Mouse (Mus musculus) liver, postnatal 0 days (tissue): ENCODE results near the gene Nsmce1. TPM values are rescaled to one million over a fixed set of nuclear protein-coding genes. Genes with fewer than 3 reads are reported as not detected.

Experiments
- ATAC-seq: fragments of 200-750 bp; cut with Nextera tagmentation; 2 replicates; pipeline ENCODE4 v1.8.0; 2017; ENCODE audit warnings: mild to moderate bottlenecking, moderate library complexity
- DNase-seq: peaks from one replicate; pipeline ENCODE4 v3.0.0-alpha.2; 2016
- H3K27ac ChIP-seq: fragments of 300-500 bp; sonication (generic); 2 replicates; pipeline ENCODE4 v1.5.1; 2014; ENCODE audit warnings: antibody characterized with exemption, moderate library complexity, mild to moderate bottlenecking, low read depth
- H3K27me3 ChIP-seq: fragments of 300-500 bp; sonication (generic); 2 replicates; pipeline ENCODE4 v1.6.1; 2014; ENCODE audit warnings: low read length, control low read depth, mixed read lengths; ENCODE audit not compliant: insufficient read depth
- H3K36me3 ChIP-seq: fragments of 300-500 bp; sonication (generic); replicated peaks from 2 replicates; pipeline ENCODE4 v1.6.1; 2014; ENCODE audit warnings: mild to moderate bottlenecking, control low read depth, low read length, moderate library complexity, mixed read lengths; ENCODE audit not compliant: insufficient read depth
- H3K4me1 ChIP-seq: fragments of 300-500 bp; sonication (generic); 2 replicates; pipeline ENCODE4 v1.6.1; 2014; ENCODE audit warnings: antibody characterized with exemption, mild to moderate bottlenecking, control low read depth; ENCODE audit not compliant: insufficient read depth
- H3K4me2 ChIP-seq: fragments of 300-500 bp; sonication (generic); 2 replicates; pipeline ENCODE4 v1.6.1; 2014; ENCODE audit warnings: low read depth, mild to moderate bottlenecking, low read length, moderate library complexity, mixed read lengths
- H3K4me3 ChIP-seq: fragments of 300-500 bp; sonication (generic); 2 replicates; pipeline ENCODE4 v1.5.1; 2014; ENCODE audit warnings: low read depth, low read length
- H3K9ac ChIP-seq: fragments of 300-500 bp; sonication (generic); replicated peaks from 2 replicates; pipeline ENCODE4 v1.6.1; 2014; ENCODE audit warnings: mild to moderate bottlenecking, moderate library complexity
- H3K9me3 ChIP-seq: fragments of 300-500 bp; sonication (generic); 2 replicates; pipeline ENCODE4 v1.6.1; 2016; ENCODE audit warnings: mild to moderate bottlenecking, control low read depth, low read length, mixed read lengths
- CTCF ChIP-seq: sonication (generic); IDR thresholded peaks from 2 replicates; pipeline ENCODE4 v1.5.1; 2016; ENCODE audit warnings: antibody characterized with exemption, low read depth
- EP300 ChIP-seq: IDR thresholded peaks from 2 replicates; pipeline ENCODE4 v1.6.1; 2016; ENCODE audit warnings: antibody characterized with exemption, low read depth, mild to moderate bottlenecking
- WGBS: fragments of 180-500 bp; shearing (Covaris S2); extraction: QIAGEN DNeasy Blood & Tissue Kit; methylation state at CpG from one replicate; pipeline ENCODE4 v1.1.7; 2014; ENCODE audit not compliant: insufficient replicate concordance; 5-methylcytosine and 5-hydroxymethylcytosine counted together
- polyA plus RNA-seq: library from polyadenylated mRNA; unstranded; fragments of >200 nt; fragmentation: Nextera tagmentation; extraction: Ambion mirVana; gene quantifications from 2 replicates; pipeline ENCODE4 v1.2.1, GENCODE M21; 2015

Gene Nsmce1
- polyA plus RNA-seq, 1 experiment from 2014 or later: 49.2 TPM

- H3K27me3 ChIP-seq: no peaks in the 10 kb centered on the region
- H3K9ac ChIP-seq: no peak overlapping the region
- H3K4me2 ChIP-seq: no peak overlapping the region
- WGBS: 75% methylated on average over 2 of the region's 2 CpGs
- no peak for TF ChIP-seq CTCF
- TF ChIP-seq EP300: no peak
- H3K36me3 ChIP-seq: no peaks in the 10 kb centered on the region
- no peak overlapping the region for H3K4me3 ChIP-seq
- DNase-seq (no peak), ATAC-seq (no peak)
- peaks cover 14% of the 10 kb centered on the region for H3K4me1 ChIP-seq
- H3K9me3 ChIP-seq: no peaks in the 10 kb centered on the region
- no peak overlapping the region for H3K27ac ChIP-seq
Observed at GRCm38 (mm10) chr7:125507279-125507678, 15.9 kb upstream of the Nsmce1 start.

DNA sequence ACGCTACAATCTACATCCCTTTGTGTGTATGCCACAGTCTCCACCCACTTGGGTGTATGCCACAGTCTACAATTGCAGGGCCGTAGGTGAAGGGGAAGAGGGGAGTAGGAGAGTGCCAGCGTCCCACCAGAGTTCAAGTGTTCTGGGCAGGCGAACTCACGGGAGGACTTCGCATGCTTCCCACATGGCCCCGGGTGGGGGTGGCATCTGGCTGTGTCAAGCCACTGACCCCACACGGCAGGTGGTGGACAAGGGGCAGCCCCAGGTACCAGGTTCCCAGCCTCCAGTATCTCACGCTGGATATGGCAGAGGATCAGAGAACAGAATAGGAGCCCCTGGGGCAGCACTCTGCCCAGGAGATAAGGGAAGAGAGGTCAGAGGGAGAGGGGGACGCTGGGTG lies 14.2 kb upstream of the Nsmce1 start:
- Histone ChIP-seq H3K27me3 (no peaks in the 10 kb centered on the region), H3K4me2 (no peak overlapping the region), H3K36me3 (no peaks in the 10 kb centered on the region), H3K4me1 (0 out of 2 replicates have a peak, but pooled peaks cover 6% of the 10 kb centered on the region), H3K9me3 (no peaks in the 10 kb centered on the region), H3K9ac (no peak overlapping the region), H3K4me3 (no peak overlapping the region), H3K27ac (no peak overlapping the region)
- TF ChIP-seq CTCF: no peak
- no peak for TF ChIP-seq EP300
- ATAC-seq: no peak
- no peak for DNase-seq
- WGBS: 79% methylated on average over 10 of the region's 10 CpGs

GRCm38 (mm10) chr7:125504618-125505017 lies 13.2 kb upstream of the Nsmce1 start:
- H3K36me3 ChIP-seq: no peaks in the 10 kb centered on the region
- H3K4me2 ChIP-seq: no peak overlapping the region
- no peaks in the 10 kb centered on the region for H3K27me3 ChIP-seq
- H3K9ac ChIP-seq: no peak overlapping the region
- H3K27ac ChIP-seq: no peak overlapping the region
- no peak for ATAC-seq
- 0 out of 2 replicates have a peak, but pooled peaks cover 6% of the 10 kb centered on the region for H3K4me1 ChIP-seq
- WGBS: 89% methylated on average over 5 of the region's 5 CpGs
- TF ChIP-seq CTCF (no peak), EP300 (no peak)
- H3K9me3 ChIP-seq: no peaks in the 10 kb centered on the region
- no peak overlapping the region for H3K4me3 ChIP-seq
- DNase-seq: no peak

DNA sequence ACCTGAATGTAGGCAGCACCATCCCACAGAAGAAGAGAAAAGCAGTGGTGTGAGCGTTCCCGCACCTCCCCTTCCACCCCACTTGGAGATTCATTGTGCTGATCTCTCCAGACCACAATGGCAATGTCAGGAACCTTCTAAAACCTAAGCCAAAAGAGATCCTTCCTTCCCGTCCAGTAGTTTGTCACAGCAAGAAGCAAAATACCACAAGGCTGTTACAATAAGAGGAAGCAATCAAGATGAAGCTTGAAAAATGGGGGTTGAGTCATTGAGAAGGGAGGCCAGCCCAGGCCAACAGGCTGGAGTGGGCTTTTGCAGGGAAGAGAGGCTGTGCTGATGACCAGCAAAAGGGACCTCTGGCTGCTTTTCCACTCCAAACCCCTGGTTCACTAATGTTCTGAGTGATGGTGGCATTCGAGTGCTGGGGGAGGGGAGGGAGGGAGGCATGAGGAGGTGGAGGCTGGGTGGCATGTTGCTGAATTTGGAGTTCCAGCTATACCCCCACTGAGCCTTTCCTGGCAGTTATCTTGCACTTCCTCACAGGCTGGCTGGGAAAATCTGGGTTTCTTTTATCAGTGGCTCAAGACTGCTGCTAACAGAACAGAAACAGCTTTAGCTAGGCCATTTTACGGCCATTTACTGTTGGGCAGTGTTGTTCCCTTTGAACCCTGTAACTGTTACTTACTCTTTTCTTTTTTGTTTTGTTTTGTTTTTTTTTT lies 12.1 kb upstream of the Nsmce1 start:
- Histone ChIP-seq H3K4me1 (0 out of 2 replicates have a peak, but pooled peaks cover 6% of the 10 kb centered on the region), H3K27ac (peak overlapping the region; percentile 40; the same call in 1 of the 2 replicates), H3K27me3 (no peaks in the 10 kb centered on the region), H3K4me3 (no peak overlapping the region), H3K9me3 (no peaks in the 10 kb centered on the region), H3K36me3 (no peaks in the 10 kb centered on the region), H3K9ac (no peak overlapping the region), H3K4me2 (no peak overlapping the region)
- ATAC-seq: peak; percentile 49; the same call in 1 of the 2 replicates
- WGBS: 38% methylated on average over 5 of the region's 5 CpGs
- TF ChIP-seq EP300: no peak
- TF ChIP-seq CTCF: no peak
- no peak for DNase-seq

DNA sequence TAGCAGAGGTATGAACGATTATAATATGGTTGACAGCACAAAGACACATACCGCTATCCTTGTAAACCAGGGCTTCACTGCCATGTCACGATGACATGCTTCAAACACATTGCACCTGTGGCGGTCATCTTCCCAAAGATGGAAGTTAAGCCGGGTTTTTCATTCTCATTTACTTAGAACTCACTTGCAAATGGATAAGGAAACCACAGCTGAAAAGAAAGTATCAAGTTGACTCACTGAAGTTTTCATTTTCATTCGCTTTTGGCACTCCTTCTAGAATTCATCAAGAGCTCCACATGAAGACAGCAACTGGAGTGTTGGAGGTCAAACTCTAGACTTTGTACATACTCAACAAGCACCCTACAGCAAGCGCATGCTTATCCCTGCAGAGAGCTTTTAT lies 9.5 kb upstream of the Nsmce1 start:
- no peak overlapping the region for H3K4me2 ChIP-seq
- no peaks in the 10 kb centered on the region for H3K9me3 ChIP-seq
- H3K4me1 ChIP-seq: peaks cover 9% of the 10 kb centered on the region; the same call in 1 of the 2 replicates
- H3K4me3 ChIP-seq: no peak overlapping the region
- H3K27ac ChIP-seq: no peak overlapping the region
- H3K36me3 ChIP-seq: no peaks in the 10 kb centered on the region
- no peak for ATAC-seq
- 85% methylated on average over 7 of the region's 7 CpGs for WGBS
- H3K9ac ChIP-seq: no peak overlapping the region
- H3K27me3 ChIP-seq: no peaks in the 10 kb centered on the region
- DNase-seq: no peak
- TF ChIP-seq CTCF (no peak), EP300 (no peak)

- 59% methylated on average over 13 of the region's 13 CpGs for WGBS
- no peak overlapping the region for H3K4me3 ChIP-seq
- H3K4me1 ChIP-seq: peaks cover 9% of the 10 kb centered on the region; the same call in 1 of the 2 replicates
- H3K4me2 ChIP-seq: no peak overlapping the region
- no peak for TF ChIP-seq CTCF
- TF ChIP-seq EP300: no peak
- H3K27ac ChIP-seq: no peak overlapping the region
- ATAC-seq: no peak
- no peaks in the 10 kb centered on the region for H3K36me3 ChIP-seq
- no peak overlapping the region for H3K9ac ChIP-seq
- no peak for DNase-seq
- H3K9me3 ChIP-seq: no peaks in the 10 kb centered on the region
- no peaks in the 10 kb centered on the region for H3K27me3 ChIP-seq
Observed at GRCm38 (mm10) chr7:125499927-125500868, 8.8 kb upstream of the Nsmce1 start.
